Mouse (Mus musculus) monocyte, adult 59 days (primary cell): ENCODE measurements around the gene Mid1. TPM values are rescaled to one million over a fixed set of nuclear protein-coding genes. Genes with fewer than 3 reads are reported as not detected.

Experiments
- total RNA-seq, 2 experiments: library from RNA; stranded (reverse); gene quantifications; one replicate each; pipeline ENCODE4 v1.2.4; 2023

Mid1 gene
- total RNA-seq: 10 to 100 TPM; 22.3 to 44.8 TPM

GRCm38 (mm10) chrX:169685131-169685530 is at the start of gene Mid1:
Gene Mid1 (plus strand): TSS chrX:169685199.

GRCm38 (mm10) chrX:169779535-169779934 is 94.5 kb downstream of the Mid1 start, which contains the start of gene 4933400A11Rik:
Gene 4933400A11Rik (minus strand): TSS chrX:169779635.

GRCm38 (mm10) chrX:170009016-170009750 is 324.2 kb downstream of the Mid1 start, which contains the start of gene Gm21887:
Gene Gm21887 (plus strand): TSS chrX:170009659.

Other genes with a start within 250 kb of the Mid1 start
- gene 4933400A11Rik, start 94.4 kb downstream of the Mid1 start, total RNA-seq: not detected